Mouse (Mus musculus) lung, postnatal 0 days (tissue): ENCODE results near the gene Klhdc7a. TPM values are rescaled to one million over a fixed set of nuclear protein-coding genes. Genes with fewer than 3 reads are reported as not detected.

ENCODE experiments used
- ATAC-seq: fragments of 200-750 bp; cut with Nextera tagmentation; 2 replicates; pipeline ENCODE4 v1.8.0; 2017; ENCODE audit warnings: moderate library complexity
- DNase-seq: peaks from one replicate; pipeline ENCODE4 v3.0.0-alpha.2; 2016; ENCODE audit warnings: low spot score
- H3K27ac ChIP-seq: fragments of 300-500 bp; sonication (generic); 2 replicates; pipeline ENCODE4 v1.5.1; 2014; ENCODE audit warnings: antibody characterized with exemption, mild to moderate bottlenecking, low read length, mixed read lengths
- H3K27me3 ChIP-seq: fragments of 300-500 bp; sonication (generic); replicated peaks from 2 replicates; pipeline ENCODE4 v1.6.1; 2014; ENCODE audit warnings: low read length, mixed read lengths; ENCODE audit not compliant: insufficient read depth
- H3K36me3 ChIP-seq: fragments of 300-500 bp; sonication (generic); 2 replicates; pipeline ENCODE4 v1.6.1; 2014; ENCODE audit warnings: low read length, mixed read lengths; ENCODE audit not compliant: insufficient read depth
- H3K4me1 ChIP-seq: fragments of 300-500 bp; sonication (generic); 2 replicates; pipeline ENCODE4 v1.6.1; 2014; ENCODE audit warnings: antibody characterized with exemption, low read depth, low read length, mixed read lengths; ENCODE audit not compliant: insufficient read depth
- H3K4me2 ChIP-seq: fragments of 300-500 bp; sonication (generic); replicated peaks from 2 replicates; pipeline ENCODE4 v1.6.1; 2014; ENCODE audit warnings: low read depth, mild to moderate bottlenecking, low read length, moderate library complexity, mixed read lengths
- H3K4me3 ChIP-seq: fragments of 300-500 bp; sonication (generic); 2 replicates; pipeline ENCODE4 v1.5.1; 2014; ENCODE audit warnings: low read depth, low read length
- H3K9ac ChIP-seq: fragments of 300-500 bp; sonication (generic); replicated peaks from 2 replicates; pipeline ENCODE4 v1.6.1; 2014; ENCODE audit warnings: low read depth, mild to moderate bottlenecking
- H3K9me3 ChIP-seq: fragments of 300-500 bp; sonication (generic); 2 replicates; pipeline ENCODE4 v1.6.1; 2016; ENCODE audit warnings: low read length, mixed read lengths
- CTCF ChIP-seq: IDR thresholded peaks from 2 replicates; pipeline ENCODE4 v1.5.1; 2016; ENCODE audit warnings: antibody characterized with exemption, mild to moderate bottlenecking
- EP300 ChIP-seq: IDR thresholded peaks from 2 replicates; pipeline ENCODE4 v1.6.1; 2016; ENCODE audit warnings: antibody characterized with exemption, mild to moderate bottlenecking, control low read depth
- whole genome bisulfite sequencing: fragments of 180-500 bp; shearing (Covaris S2); extraction: QIAGEN DNeasy Blood & Tissue Kit; methylation state at CpG from one replicate; pipeline ENCODE4 v1.1.7; 2014; 5-methylcytosine and 5-hydroxymethylcytosine counted together
- polyA plus RNA-seq: library from polyadenylated mRNA; unstranded; fragments of >200 nt; fragmentation: Nextera tagmentation; extraction: Ambion mirVana; gene quantifications from 2 replicates; pipeline ENCODE4 v1.2.1, GENCODE M21; 2015

The Klhdc7a gene
- polyA plus RNA-seq, 1 experiment from 2014 or later = 1.2 TPM

- Histone ChIP-seq H3K9ac (no peak overlapping the region), H3K36me3 (no peaks in the 10 kb centered on the region), H3K27me3 (no peaks in the 10 kb centered on the region), H3K27ac (no peak overlapping the region), H3K9me3 (no peaks in the 10 kb centered on the region), H3K4me2 (0 out of 2 replicates have a peak overlapping the region, but pooled peaks have one; percentile 52), H3K4me1 (no peaks in the 10 kb centered on the region; the same call in 1 of the 2 replicates), H3K4me3 (no peak overlapping the region)
- ATAC-seq (no peak), DNase-seq (no peak)
- TF ChIP-seq EP300 (no peak), CTCF (no peak)
- 52% methylated on average over 6 of the region's 7 CpGs for WGBS
Measured at GRCm38 (mm10) chr4:139950876-139951485, 16.8 kb downstream of the Klhdc7a start.

DNA sequence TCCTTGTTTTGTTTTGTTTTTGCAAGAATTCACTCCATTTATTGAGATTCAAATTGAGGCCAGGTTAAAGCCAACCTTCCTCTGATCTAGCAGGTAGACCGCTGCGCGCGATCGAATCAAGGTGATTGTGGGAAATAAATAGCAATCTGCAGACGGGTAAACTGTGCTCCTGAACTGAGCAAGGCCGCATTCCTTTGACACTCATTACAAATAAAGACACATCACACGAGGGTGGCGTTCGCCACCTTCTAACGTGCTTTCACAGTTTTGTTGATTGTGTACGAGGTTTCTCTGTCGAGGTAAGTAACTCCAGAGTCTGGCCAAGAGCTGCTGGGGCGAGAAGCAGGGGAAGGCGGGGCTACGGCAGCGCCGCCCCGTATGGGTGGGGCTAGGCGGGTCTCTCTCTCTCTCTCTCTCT lies 17.4 kb downstream of the Klhdc7a start:
- Histone ChIP-seq H3K4me1 (no peaks in the 10 kb centered on the region; the same call in 1 of the 2 replicates), H3K36me3 (no peaks in the 10 kb centered on the region), H3K4me3 (no peak overlapping the region), H3K27me3 (no peaks in the 10 kb centered on the region), H3K9ac (no peak overlapping the region), H3K27ac (no peak overlapping the region), H3K9me3 (no peaks in the 10 kb centered on the region), H3K4me2 (peak overlapping the region; percentile 52)
- 1% methylated on average over 19 of the region's 20 CpGs for WGBS
- ATAC-seq (peak; percentile 53; the same call in 1 of the 2 replicates), DNase-seq (peak; percentile 44)
- TF ChIP-seq EP300 (no peak), CTCF (no peak)

DNA sequence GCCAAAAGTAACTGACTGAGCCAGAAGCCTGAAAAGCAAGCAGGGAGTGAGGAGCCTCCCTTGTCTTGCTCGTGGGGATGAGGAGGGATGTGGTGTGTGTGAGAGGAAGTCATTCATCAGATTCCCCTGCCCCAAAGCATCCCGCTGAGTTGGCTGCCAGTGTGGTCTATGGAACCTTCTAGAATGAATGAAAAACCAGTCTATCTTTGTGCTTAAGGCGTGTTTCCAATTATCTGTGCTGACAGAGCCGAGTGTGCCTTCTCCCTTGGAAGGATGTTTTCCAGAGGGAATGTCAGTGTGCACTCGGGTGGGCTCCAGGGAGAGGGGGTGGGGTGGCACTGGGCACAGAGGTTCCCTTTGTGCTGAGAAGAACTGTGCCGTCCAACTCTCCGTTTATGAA lies 19.2 kb downstream of the Klhdc7a start:
- no peak for TF ChIP-seq EP300
- no peak for TF ChIP-seq CTCF
- no peak for ATAC-seq
- H3K4me1 ChIP-seq = no peaks in the 10 kb centered on the region; the same call in 1 of the 2 replicates
- 25% methylated on average over 7 of the region's 7 CpGs for WGBS
- H3K27me3 ChIP-seq = no peaks in the 10 kb centered on the region
- no peak overlapping the region for H3K27ac ChIP-seq
- DNase-seq = no peak
- no peak overlapping the region for H3K9ac ChIP-seq
- H3K36me3 ChIP-seq = no peaks in the 10 kb centered on the region
- H3K4me2 ChIP-seq = no peak overlapping the region
- H3K9me3 ChIP-seq = no peaks in the 10 kb centered on the region
- no peak overlapping the region for H3K4me3 ChIP-seq

GRCm38 (mm10) chr4:139947341-139947740 lies 20.5 kb downstream of the Klhdc7a start:
- WGBS = 91% methylated on average over 2 of the region's 2 CpGs
- Histone ChIP-seq H3K9ac (no peak overlapping the region), H3K36me3 (no peaks in the 10 kb centered on the region), H3K27ac (no peak overlapping the region), H3K4me1 (no peaks in the 10 kb centered on the region; the same call in 1 of the 2 replicates), H3K4me3 (no peak overlapping the region), H3K4me2 (no peak overlapping the region), H3K27me3 (no peaks in the 10 kb centered on the region), H3K9me3 (no peaks in the 10 kb centered on the region)
- DNase-seq (no peak), ATAC-seq (no peak)
- TF ChIP-seq EP300 = no peak
- TF ChIP-seq CTCF = peak; percentile 29

GRCm38 (mm10) chr4:139941831-139942230 lies 26.0 kb downstream of the Klhdc7a start:
- H3K9ac ChIP-seq = no peak overlapping the region
- no peak overlapping the region for H3K4me3 ChIP-seq
- H3K27ac ChIP-seq = no peak overlapping the region
- WGBS = 60% methylated on average over 2 of the region's 2 CpGs
- no peak overlapping the region for H3K4me2 ChIP-seq
- TF ChIP-seq EP300 (no peak), CTCF (no peak)
- ATAC-seq = no peak
- no peaks in the 10 kb centered on the region for H3K27me3 ChIP-seq
- H3K9me3 ChIP-seq = no peaks in the 10 kb centered on the region
- no peaks in the 10 kb centered on the region for H3K36me3 ChIP-seq
- no peaks in the 10 kb centered on the region for H3K4me1 ChIP-seq
- DNase-seq = no peak

GRCm38 (mm10) chr4:139935557-139935956 lies 32.3 kb downstream of the Klhdc7a start:
- DNase-seq (no peak), ATAC-seq (no peak)
- no peaks in the 10 kb centered on the region for H3K9me3 ChIP-seq
- 63% methylated on average over 3 of the region's 3 CpGs for WGBS
- no peaks in the 10 kb centered on the region for H3K4me1 ChIP-seq
- no peak for TF ChIP-seq CTCF
- no peak for TF ChIP-seq EP300
- H3K36me3 ChIP-seq = no peaks in the 10 kb centered on the region
- H3K4me3 ChIP-seq = no peak overlapping the region
- H3K27me3 ChIP-seq = 0 out of 2 replicates have a peak, but pooled peaks cover 5% of the 10 kb centered on the region
- no peak overlapping the region for H3K4me2 ChIP-seq
- no peak overlapping the region for H3K27ac ChIP-seq
- H3K9ac ChIP-seq = no peak overlapping the region
